Mouse (Mus musculus) megakaryocyte-erythroid progenitor cell, adult 5-6 weeks (primary cell): ENCODE measurements around the gene Plekhh1. TPM values are rescaled to one million over a fixed set of nuclear protein-coding genes. Genes with fewer than 3 reads are reported as not detected.
"Not testable (repeated sequence)": the region's sequence is repeated elsewhere in the genome, so short reads cannot be mapped to it uniquely, and the experiment has no call there.

Source experiments
- ATAC-seq: replicated peaks from 2 replicates; pipeline ENCODE4 v1.8.0; 2016; ENCODE audit warnings: mild to moderate bottlenecking, inconsistent platforms; ENCODE audit not compliant: severe bottlenecking, poor library complexity, low FRiP score, low TSS enrichment
- total RNA-seq, 2 experiments: library from RNA; stranded (forward) in 1 of 2; stranded (reverse) in 1 of 2; fragments of 200-1000, 215-1000 nt in 1 of 2; fragments of >200 nt in 1 of 2; fragmentation: Nextera tagmentation in 1 of 2; gene quantifications; 2 replicates each; pipeline ENCODE4 v1.2.3; 2014 to 2017

Gene Plekhh1
- total RNA-seq, 2 experiments from 2014 or later = not detected

DNA sequence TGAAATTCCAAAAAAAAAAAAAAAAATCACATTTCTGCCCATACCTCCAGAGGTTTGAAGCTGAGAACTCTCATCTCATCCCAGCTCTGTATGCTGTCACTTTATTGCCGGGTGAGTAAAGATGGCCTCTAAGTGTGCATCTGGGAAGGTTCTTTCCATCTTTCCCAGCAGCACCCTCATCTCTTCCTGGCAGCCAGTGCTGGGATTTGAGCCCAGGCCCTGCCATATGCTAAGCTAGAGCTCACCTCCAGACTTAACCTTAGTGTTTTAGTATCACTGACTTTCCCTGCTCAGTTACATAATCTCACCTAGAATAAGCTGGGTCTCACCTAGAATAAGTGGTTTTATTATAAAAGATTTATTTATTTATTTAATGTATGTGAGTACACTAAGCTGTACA is 7.1 kb upstream of the Plekhh1 start:
- no peak for ATAC-seq

DNA sequence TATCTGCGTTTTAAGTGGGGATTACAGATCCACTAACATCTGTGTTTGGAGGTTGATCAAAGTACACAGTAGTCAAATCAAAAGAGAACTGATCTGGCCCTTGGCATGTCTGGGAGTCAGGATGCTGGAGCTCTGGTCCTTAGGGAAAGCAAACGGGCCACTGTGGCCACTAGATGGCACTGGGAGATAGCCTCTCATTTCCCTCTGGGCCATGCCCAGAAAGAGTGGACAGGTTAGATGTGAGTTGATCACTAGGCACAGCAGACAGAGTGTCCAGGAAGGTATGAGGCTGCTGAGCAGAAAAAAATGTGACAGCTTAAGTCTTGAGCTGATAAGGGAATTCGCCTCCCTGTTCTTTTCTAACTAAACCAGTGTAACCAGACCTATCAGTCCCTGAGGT is 6.1 kb upstream of the Plekhh1 start:
- ATAC-seq = peak; percentile 58; the same call in 1 of the 2 replicates

DNA sequence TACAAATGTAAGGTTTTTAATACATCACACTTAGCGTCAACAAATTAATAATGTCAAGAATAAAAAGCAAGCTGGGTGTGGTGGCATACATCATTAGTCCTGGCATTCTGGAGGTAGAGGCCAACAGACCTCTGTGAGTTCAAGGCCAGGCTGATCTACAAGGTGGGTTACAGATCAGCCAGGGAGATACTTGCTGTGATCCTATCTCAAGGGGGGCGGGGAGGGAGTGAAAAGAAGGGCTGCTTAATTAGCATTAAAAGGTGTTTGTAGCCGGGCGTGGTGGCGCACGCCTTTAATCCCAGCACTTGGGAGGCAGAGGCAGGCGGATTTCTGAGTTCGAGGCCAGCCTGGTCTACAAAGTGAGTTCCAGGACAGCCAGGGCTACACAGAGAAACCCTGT is 1.4 kb upstream of the Plekhh1 start:
- ATAC-seq = not testable (repeated sequence)

DNA sequence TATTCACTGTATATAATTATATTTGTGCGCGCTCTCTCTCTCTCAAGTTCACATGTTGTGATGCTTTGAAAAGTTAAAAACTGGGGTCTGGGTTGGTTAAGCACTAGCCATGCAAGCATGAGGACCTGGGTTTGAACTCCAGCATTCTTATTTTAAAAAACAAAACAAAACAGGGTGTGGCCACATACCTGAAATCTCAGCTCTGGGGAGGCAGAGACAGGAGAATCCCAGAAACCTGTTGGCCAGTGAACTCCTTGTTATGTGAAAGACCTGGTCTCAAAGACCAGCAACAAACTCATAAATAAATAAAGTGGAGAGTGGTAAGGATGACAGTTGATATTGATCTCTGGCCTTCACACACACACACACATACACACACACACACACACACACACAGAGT is 5.4 kb downstream of the Plekhh1 start:
- ATAC-seq = no peak

DNA sequence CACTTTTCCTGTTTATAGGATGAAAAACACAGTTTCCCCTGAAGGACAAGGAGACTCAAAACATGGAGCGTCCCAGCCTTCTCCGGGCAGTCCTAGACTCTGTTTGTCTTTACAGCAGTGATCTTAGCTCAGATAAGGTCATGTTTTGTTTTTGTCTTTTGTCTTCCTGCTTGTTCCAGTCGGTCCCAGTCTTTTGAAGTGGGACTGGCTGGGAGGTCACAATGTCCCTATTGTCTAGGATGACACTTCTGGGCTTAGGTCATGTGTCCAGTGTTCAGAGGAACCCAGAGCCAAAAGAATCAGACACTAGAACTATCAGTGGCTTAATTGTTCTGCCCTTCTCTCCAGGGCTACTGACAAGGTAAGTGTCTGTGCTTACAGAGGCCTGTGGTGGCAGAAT is 6.4 kb downstream of the Plekhh1 start:
- no peak for ATAC-seq

DNA sequence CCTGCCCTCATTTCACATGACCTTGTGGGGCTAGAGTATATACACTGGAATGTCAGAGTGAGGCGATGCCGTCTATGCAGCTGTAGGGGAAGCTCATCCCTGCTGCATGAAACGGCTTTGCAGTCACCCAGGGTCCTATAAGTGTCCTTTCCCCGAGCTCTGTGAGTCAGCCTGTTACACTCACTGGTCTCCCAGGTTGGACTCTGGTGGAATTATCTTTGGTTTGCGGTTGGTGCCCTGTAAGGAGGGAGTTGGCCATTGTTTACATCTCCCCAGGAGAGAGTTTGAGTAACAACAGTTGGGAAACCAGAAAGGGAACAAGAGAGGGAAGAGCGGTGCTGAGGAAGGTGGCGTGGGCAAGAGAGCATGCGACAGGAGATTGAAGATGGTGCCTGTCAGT is 10.7 kb downstream of the Plekhh1 start:
- no peak for ATAC-seq

DNA sequence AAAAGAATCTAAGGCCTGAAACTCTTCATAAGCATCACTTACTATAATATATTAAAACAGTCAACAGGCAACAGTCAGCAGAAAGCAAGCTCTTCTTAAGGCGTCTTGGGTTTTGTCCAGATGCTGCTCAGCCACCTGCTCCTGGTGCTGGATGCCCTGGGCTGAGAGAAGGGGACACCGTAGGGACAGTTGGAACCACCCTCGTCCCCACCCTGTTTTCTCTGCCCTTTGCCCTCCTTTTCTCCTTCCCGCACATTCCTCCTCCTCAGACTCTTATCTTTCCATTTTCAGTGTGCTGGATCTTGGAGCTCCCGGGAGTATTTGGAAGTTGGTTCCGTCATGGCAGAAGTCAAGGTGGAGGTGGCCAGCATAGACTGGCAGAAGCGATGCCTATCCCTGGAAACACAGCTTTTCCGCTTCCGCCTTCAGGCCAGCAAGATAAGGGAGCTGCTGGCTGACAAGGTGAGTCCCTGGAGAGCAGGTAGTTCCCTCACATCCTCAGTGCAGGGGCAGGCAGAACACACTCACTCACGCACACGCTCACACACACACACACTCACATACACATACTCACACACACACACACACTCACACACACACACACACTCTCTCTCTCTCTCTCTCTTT is 11.4 kb downstream of the Plekhh1 start:
- ATAC-seq = no peak

DNA sequence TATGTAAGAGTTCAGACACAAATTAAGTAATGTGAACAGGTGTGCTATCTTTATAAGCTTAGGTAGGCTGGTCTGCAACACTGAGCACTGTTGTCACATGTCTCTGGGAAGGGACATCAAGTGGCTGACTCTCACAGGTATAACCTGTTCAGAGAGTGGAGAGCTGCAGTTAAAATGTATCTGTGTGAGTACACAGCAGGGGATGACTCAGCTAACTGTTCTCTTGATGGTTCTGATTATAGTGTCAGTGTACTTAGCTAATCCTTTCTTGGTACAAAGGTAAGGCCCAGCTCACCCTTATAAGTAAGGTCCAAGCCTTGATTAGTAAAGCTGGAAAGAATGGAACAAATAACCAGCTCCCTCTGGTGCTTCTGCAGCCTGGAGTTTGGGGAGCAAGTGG is 12.5 kb downstream of the Plekhh1 start:
- peak; percentile 38; the same call in 1 of the 2 replicates for ATAC-seq

DNA sequence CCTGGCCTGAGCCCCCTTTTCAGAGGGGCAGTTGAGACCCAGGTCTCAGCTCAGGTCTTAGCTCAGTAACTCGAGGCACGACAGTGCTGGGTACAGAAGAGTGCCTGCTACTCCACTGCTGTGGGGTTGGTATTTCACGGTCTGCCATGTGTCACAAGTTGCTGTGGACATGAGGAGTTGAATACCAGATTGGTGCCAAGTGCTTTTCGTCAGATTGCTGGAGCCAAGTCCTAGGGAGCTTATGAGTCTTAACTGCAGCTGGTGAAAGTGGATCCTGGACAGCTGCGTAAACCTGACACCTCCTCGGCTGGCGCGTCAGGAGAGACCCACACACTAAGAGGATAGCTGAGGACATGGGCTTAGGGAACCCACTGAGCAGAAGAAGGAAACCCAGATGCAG is 15.7 kb downstream of the Plekhh1 start:
- no peak for ATAC-seq

DNA sequence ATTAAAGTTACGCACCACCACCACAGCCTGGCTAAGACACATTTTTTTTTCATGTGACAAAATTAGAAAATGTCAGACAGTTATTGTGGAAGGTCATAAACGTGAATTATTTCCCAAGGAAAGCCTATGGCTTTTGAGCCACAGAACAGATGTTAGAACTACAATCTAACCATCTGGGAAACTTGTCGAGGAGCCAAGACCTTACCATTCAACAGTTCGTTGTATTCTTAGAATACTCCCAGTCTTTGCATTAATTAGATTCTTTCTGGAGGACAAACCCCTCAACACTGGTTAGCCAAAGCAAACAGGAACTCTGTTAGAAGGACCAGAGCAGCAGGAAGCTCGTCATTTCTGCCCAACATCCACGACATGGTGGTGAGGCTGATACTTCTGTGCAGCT is 17.2 kb downstream of the Plekhh1 start:
- ATAC-seq = no peak

DNA sequence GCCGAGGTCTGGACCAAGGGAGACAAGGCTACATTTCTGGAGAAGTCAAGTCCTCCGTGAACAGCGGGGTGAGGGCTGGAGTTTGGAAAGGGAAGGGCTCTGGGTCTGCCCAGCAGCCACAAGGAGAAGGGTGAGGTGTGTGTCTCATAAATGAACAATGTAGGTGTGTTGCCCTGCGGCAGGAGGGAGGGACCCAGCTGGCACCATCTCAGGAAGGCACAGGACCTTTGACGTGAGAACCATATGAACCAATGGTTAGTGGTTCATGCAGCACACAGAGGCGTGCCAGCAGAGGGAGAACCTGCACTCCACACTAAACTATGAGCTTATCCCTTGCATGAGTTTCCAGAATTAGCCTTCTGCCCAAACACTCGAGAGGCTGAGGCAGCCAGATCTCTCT is 18.2 kb downstream of the Plekhh1 start:
- no peak for ATAC-seq

DNA sequence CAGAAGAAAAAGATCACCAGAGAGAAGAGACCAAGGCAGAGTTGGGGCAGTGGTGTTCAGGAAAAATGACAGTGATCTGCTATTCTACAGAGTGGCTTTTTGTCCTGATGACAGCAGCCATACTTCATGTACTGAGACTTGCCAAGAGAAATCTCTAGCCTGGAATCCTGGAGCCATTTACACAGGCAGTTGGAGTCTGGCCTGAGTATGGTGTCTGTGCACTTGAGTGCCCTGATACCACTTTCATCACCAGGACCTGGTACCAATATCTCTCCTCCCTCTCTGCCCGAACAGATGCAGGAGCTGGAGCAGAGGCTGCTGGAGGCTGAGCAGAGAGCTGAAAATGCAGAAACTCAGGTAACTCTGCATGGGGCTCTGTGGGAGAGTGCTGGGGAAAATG is 19.9 kb downstream of the Plekhh1 start:
- ATAC-seq = no peak

DNA sequence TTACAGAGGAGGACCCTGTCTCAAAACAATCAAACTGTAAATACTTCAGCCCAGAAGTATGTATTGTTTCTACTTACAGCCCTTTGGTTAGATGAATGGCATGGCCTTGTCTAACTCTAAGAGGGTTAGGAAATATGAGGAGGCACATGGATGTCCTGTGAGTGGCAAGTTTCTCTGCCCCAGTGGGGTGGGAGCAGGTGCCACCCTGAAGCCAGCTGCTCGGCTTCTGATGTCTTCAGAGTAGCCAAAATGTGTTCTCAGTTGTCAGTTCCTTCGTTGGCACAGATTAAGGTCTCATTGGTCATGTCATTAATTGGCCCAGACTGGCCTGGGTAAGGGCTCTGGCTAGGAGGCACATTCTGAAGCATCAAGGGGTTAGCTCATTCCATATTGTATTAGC is 20.8 kb downstream of the Plekhh1 start:
- no peak for ATAC-seq

DNA sequence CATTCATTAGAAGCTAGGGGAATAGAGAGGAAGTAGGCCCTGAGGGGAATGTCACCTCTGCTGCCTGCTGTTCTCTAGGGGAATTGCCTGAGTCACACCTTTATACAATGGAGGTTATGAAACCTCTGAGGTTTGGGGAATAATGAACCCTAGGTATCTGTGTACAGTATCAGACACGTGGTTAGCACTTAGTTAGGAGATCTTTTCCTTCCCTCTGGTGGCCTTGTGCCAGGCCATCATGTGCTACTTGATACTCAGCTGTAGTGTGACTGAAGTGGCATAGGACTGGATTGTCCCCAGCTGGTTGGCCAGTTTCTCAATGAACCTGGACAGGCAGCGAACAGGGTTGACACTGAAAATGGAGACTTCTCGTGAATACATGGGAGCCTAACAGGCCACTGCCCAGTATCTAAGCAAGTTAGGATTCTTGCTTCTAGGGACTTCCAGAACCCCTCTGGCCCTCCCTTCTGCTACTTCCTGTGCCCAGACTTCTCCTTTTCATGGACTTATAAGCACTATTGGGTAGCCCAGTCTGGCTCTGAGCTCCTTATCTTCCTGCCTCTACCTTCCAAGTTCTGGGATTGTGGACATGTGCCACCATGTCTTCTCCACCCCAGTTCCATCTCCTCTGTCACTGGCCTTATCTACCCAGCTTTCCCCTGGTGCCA is 21.7 kb downstream of the Plekhh1 start:
- no peak for ATAC-seq

DNA sequence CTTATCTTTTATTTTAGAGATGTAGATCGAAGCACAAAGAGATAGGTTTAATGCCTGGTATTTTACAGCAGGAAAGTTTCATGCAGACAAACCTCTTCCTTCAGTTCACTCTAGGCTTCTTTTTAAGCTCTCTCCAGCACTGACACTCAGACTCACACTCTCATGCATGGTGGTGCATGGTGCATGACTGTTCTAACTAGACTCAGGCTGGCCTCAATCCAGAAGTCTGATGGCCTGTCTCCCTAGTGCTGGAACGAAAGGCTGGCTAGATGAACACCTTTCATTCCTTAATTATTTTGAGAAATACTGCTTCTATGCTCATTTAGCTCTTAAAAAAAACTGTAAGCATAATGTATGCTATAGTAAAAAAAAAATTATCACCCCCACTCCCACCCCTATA is 23.1 kb downstream of the Plekhh1 start:
- ATAC-seq = no peak

DNA sequence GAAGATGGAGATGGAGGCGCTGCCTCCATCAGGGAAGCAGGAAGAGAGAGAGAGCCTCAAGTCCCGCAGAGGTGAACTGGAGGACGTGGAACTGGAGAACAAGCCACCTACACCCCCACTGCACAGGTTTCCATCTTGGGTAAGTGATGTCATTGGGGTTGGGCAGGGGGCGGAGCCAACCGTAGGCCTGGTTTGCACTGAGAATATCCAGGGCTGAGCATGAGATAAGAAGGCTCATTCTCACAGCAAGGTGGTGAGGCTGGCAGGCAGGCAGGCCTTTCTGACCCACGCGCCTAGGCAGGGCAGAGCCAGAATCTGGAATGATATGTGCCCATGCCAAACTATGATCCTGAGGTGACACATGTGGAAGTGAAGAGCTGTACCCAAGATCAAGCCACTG is 26.3 kb downstream of the Plekhh1 start:
- peak; percentile 97 for ATAC-seq

DNA sequence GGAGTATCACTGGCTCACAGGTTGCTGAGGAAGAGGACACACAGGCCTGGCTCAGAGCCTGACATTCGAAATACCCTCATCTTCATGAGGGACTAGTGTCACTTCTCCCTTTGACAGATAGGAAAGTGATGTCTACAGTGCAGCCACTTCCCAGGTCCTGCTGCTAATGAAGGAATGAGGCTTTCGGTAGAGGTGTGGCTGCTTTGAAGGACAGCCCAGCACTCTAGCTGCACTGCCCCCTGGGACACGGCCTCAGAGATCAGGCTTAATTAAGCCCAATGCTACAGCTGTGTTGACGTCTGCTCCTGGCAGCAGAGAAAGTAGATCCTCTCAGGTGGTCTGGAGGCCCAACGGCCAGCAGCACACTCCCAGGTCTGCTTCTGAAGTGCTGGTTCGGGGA is 30.6 kb downstream of the Plekhh1 start:
- no peak for ATAC-seq

DNA sequence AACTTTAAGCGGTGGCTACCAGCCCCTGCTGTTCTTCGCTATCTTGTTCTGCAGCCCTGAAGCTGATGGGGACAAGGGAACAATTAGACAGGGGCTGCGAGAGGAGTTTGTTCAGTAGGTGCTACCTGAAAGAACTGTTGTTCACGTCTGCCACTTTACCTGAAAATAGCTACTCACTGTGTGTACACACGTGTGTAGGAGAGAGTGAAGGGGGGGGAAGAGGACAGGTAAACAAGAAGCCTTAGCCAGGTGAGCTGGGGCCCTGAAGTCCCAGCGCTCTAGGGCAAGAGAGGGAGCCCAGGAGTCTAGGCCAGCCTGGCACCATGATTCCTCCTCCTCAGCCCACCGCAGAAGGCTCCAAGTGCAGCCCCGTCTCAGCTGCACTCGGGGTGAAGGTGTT is 31.2 kb downstream of the Plekhh1 start:
- no peak for ATAC-seq

DNA sequence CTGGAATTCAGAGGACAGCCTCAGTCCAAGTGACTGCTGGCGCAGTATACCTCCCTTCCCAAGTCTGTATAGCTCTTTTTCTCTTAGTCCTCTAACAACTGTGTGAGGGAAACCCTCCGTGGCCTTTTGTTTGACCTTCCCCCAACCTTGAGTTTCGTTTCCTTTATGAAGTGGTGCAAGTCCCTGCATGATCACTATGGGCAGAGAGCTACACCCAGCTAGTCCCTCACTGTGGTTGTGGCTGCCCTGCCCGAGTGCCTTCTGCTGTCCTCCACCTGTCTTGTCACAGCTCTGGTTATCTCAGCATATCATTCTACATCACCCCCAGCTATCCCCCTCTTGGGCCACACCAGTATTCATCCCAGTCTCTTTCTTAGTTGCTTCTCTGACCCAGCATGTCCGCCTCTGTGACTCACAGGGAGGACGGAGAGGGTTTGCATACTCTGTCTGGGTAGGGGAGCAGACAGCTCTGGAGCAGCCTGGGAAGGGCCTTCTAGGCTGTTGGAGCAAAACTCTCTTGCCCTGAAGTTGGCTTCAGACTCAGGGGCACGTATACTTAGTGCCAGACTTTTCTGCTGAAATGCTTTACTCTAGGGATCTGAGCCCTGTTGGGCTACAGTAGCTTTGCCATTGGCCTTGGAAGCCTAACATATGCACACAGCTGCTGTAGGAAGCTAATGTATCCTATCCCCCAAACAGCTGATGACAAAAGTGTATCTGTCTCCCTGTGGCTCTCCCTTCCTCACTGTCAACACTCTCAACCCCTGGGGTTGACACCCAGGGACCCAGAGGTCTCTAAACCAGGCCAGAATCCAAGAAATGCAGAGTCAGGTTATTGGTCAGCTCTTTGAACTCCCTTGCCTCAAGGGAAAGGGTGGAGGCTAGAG is 32.0 kb downstream of the Plekhh1 start:
- ATAC-seq = no peak

DNA sequence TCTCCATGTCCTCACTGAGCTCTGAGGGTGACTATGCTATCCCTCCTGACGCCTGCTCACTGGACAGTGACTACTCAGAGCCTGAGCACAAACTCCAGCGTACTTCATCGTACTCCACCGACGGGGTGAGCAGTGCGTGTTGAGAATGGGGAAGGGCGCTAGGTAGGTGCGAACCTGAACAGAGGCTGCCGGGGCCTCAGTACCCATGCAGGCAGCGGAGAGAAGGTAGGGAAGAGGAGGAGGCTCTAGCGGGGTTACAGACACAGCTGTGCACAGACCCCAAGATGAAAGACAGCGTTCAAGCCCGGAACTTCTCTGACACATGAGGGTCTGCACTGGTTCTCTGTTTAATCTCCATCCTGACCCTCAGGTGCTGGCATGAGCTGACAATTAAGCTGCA is 35.5 kb downstream of the Plekhh1 start:
- ATAC-seq = no peak

DNA sequence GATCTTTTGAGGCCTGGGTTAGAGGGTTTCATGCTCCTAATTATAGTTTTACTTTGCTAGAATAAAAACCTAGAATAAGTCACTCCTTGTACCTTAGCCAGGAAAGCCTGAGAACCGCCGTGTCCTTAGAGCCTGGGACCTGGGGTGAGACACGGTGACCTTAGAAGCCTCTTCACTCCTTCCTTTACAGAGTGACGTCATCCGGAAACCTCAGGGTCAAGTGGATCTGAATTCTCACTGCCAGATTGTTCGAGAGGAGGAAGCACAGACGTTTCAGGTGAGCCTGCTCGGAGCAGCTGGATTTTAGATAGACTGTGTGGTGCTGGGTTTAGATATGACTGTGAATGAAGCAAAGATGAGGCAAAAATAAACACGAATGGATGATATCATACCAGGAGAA is 37.5 kb downstream of the Plekhh1 start:
- ATAC-seq = no peak
